Mouse (Mus musculus): ENCODE results near the gene Spsb1.

DNA sequence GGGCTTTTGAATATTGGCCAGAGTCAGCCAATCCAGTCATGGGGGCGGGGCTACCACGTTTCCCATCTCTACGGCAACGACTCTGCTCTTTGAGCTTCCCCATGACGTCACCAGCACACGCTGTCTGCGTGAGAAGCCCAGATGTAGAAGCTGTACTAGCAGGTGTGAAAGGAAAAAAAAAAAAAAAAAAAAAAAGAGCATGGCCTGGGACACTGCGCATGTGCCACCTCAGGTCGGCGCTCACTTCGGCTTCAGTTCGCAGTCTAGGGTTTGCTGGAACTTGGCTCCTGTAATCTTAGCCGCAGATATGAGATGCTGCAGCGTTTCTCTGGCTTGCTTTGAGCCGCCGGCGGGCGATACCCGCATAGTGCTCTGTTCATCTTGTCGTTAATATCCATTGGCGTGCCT is 100.5 kb downstream of the Spsb1 start:
- TF ChIP-seq CTCF (conservative IDR thresholded peaks at IDR 0.05 in 1 of 2, IDR thresholded peaks at IDR 0.05 in 1 of 2; ENCODE audit: low read depth in 2 of 2, low read length in 2 of 2), result peak in 1 of 2 experiments; percentile 18; a peak in 1 of 4 replicates
- no peak for TF ChIP-seq USF1 (IDR thresholded peaks at IDR 0.05; ENCODE audit: low read depth, low read length)
- peak; percentile 89 for TF ChIP-seq MAX (IDR thresholded peaks at IDR 0.05; ENCODE audit: low read length)
- no peak for TF ChIP-seq CHD2 (IDR thresholded peaks at IDR 0.05; ENCODE audit: low read length)
- TF ChIP-seq RAD21 (IDR thresholded peaks at IDR 0.05; ENCODE audit: low read depth, low read length), result no peak; the same call in 1 of the 2 replicates
- TF ChIP-seq POLR2A (IDR thresholded peaks at IDR 0.05; ENCODE audit: low read depth, low read length), result peak; percentile 48; the same call in 1 of the 2 replicates
- peak; percentile 87 for TF ChIP-seq SIN3A (IDR thresholded peaks at IDR 0.05; ENCODE audit: low read length)
- TF ChIP-seq MYC (IDR thresholded peaks at IDR 0.05; ENCODE audit: low read depth, low read length), result peak; percentile 79
- TF ChIP-seq KAT2A (IDR thresholded peaks at IDR 0.05; ENCODE audit: insufficient replicate concordance, low read length), result no peak
- TF ChIP-seq EP300 (IDR thresholded peaks at IDR 0.05; ENCODE audit: low read length), result peak; percentile 62; the same call in 1 of the 2 replicates
- no peak for TF ChIP-seq MAFK (IDR thresholded peaks at IDR 0.05; ENCODE audit: insufficient replicate concordance, low read length)
- TF ChIP-seq JUND (conservative IDR thresholded peaks at IDR 0.05; ENCODE audit: low read depth, low read length), result peak; percentile 78; the same call in 1 of the 2 replicates
- peak; percentile 98 for TF ChIP-seq TCF12 (IDR thresholded peaks at IDR 0.05; ENCODE audit: low read depth, low read length)
- no peak for TF ChIP-seq NELFE (IDR thresholded peaks at IDR 0.05; ENCODE audit: low read depth, low read length)
